Mouse (Mus musculus) spleen, postnatal 36 days (tissue): ENCODE measurements around the gene Kxd1.

Source experiments
- DNase-seq, 2 experiments: peaks; one replicate each; pipeline ENCODE4 v3.0.0; 2022; ENCODE audit warnings: low spot score in 2 of 2, mixed read lengths in 1 of 2

Gene Kxd1

GRCm38 (mm10) chr8:70467907-70468306 lies 59.8 kb downstream of the Kxd1 start:
- no peak for DNase-seq

GRCm38 (mm10) chr8:70467229-70467725 lies 60.5 kb downstream of the Kxd1 start:
- DNase-seq, result no peak

GRCm38 (mm10) chr8:70466771-70467170 lies 61.0 kb downstream of the Kxd1 start:
- DNase-seq, result no peak

GRCm38 (mm10) chr8:70466305-70466704 lies 61.5 kb downstream of the Kxd1 start:
- DNase-seq, result no peak

- DNase-seq, result no peak
Measured at GRCm38 (mm10) chr8:70465701-70466100, 62.1 kb downstream of the Kxd1 start.

GRCm38 (mm10) chr8:70464162-70464561 lies 63.6 kb downstream of the Kxd1 start:
- no peak for DNase-seq

- no peak for DNase-seq
Measured at GRCm38 (mm10) chr8:70463306-70463705, 64.5 kb downstream of the Kxd1 start.

- no peak for DNase-seq
Measured at GRCm38 (mm10) chr8:70462516-70462813, 65.3 kb downstream of the Kxd1 start.

- no peak for DNase-seq
Measured at GRCm38 (mm10) chr8:70461765-70462515, 65.8 kb downstream of the Kxd1 start.

- no peak for DNase-seq
Measured at GRCm38 (mm10) chr8:70460606-70461005, 67.2 kb downstream of the Kxd1 start.

- DNase-seq, result no peak
Measured at GRCm38 (mm10) chr8:70460199-70460598, 67.6 kb downstream of the Kxd1 start.

GRCm38 (mm10) chr8:70459636-70460035 lies 68.1 kb downstream of the Kxd1 start:
- no peak for DNase-seq

- no peak for DNase-seq
Measured at GRCm38 (mm10) chr8:70458462-70458861, 69.3 kb downstream of the Kxd1 start.
